Mouse (Mus musculus): ENCODE data around the gene Gnptg.

The Gnptg gene

GRCm38 (mm10) chr17:25239695-25240636 lies at the start of gene Gnptg, which contains the start of gene Tsr3:
Gene Gnptg (minus strand): TSS chr17:25240124.
Gene Tsr3 (plus strand): TSS chr17:25240170.
- DNase-seq (ENCODE audit: low spot score in 2 of 2): peak; percentile 79 to 81

GRCm38 (mm10) chr17:25288842-25289241 lies 48.9 kb upstream of the Gnptg start:
- peak in 1 of 2 experiments; percentile 30 for DNase-seq (ENCODE audit: low spot score in 2 of 2)

GRCm38 (mm10) chr17:25285033-25285432 lies 45.1 kb upstream of the Gnptg start:
- DNase-seq (ENCODE audit: low spot score in 2 of 2): no peak

- no peak for DNase-seq (ENCODE audit: low spot score in 2 of 2)
Measured at GRCm38 (mm10) chr17:25282133-25282532, 42.2 kb upstream of the Gnptg start.

- DNase-seq (ENCODE audit: low spot score in 2 of 2): no peak
Measured at GRCm38 (mm10) chr17:25275833-25276232, 35.9 kb upstream of the Gnptg start.

GRCm38 (mm10) chr17:25274571-25275346 lies 34.8 kb upstream of the Gnptg start, which contains the start of gene Ube2i:
Gene Ube2i (minus strand): TSS chr17:25274622.
- DNase-seq (ENCODE audit: low spot score in 2 of 2): no peak

GRCm38 (mm10) chr17:25273706-25274501 lies 34.0 kb upstream of the Gnptg start:
- DNase-seq (ENCODE audit: low spot score in 2 of 2): peak; percentile 90 to 91

GRCm38 (mm10) chr17:25272951-25273705 lies 33.2 kb upstream of the Gnptg start:
- DNase-seq (ENCODE audit: low spot score in 2 of 2): peak; percentile 83 to 85

- no peak for DNase-seq (ENCODE audit: low spot score in 2 of 2)
Measured at GRCm38 (mm10) chr17:25272326-25272725, 32.4 kb upstream of the Gnptg start.

GRCm38 (mm10) chr17:25270795-25271335 lies 30.9 kb upstream of the Gnptg start:
- no peak for DNase-seq (ENCODE audit: low spot score in 2 of 2)

- DNase-seq (ENCODE audit: low spot score in 2 of 2): no peak
Measured at GRCm38 (mm10) chr17:25264453-25264852, 24.5 kb upstream of the Gnptg start.

- no peak for DNase-seq (ENCODE audit: low spot score in 2 of 2)
Measured at GRCm38 (mm10) chr17:25257804-25258261, 17.9 kb upstream of the Gnptg start.

GRCm38 (mm10) chr17:25256140-25256754 lies 16.3 kb upstream of the Gnptg start, which contains the start of gene Baiap3:
Gene Baiap3 (minus strand): TSS chr17:25256364.
- DNase-seq (ENCODE audit: low spot score in 2 of 2): no peak

- no peak for DNase-seq (ENCODE audit: low spot score in 2 of 2)
Measured at GRCm38 (mm10) chr17:25255110-25255509, 15.2 kb upstream of the Gnptg start.

GRCm38 (mm10) chr17:25253760-25254159 lies 13.8 kb upstream of the Gnptg start:
- DNase-seq (ENCODE audit: low spot score in 2 of 2): no peak

GRCm38 (mm10) chr17:25252643-25253042 lies 12.7 kb upstream of the Gnptg start:
- no peak for DNase-seq (ENCODE audit: low spot score in 2 of 2)

GRCm38 (mm10) chr17:25250181-25250835 lies 10.4 kb upstream of the Gnptg start:
- DNase-seq (ENCODE audit: low spot score in 2 of 2): no peak

GRCm38 (mm10) chr17:25248033-25248750 lies 8.3 kb upstream of the Gnptg start:
- no peak for DNase-seq (ENCODE audit: low spot score in 2 of 2)

GRCm38 (mm10) chr17:25244239-25244638 lies 4.3 kb upstream of the Gnptg start:
- no peak for DNase-seq (ENCODE audit: low spot score in 2 of 2)

All from right cerebral cortex, postnatal 36 days (tissue).